Mouse (Mus musculus) layer of hippocampus, adult 2 months (tissue): Measurements from ENCODE around the gene Amer2. TPM values are rescaled to one million over a fixed set of nuclear protein-coding genes. Genes with fewer than 3 reads are reported as not detected.

Experiments
- DNase-seq, 2 experiments: peaks; one replicate each; pipeline ENCODE4 v3.0.0; 2022; ENCODE audit warnings: low spot score in 2 of 2
- H3K27ac ChIP-seq: fragments of 200-600 bp; 2 replicates; pipeline ENCODE4 v1.8.1; 2022
- H3K4me3 ChIP-seq: fragments of 200-600 bp; 2 replicates; pipeline ENCODE4 v1.8.1; 2022; ENCODE audit warnings: mild to moderate bottlenecking
- CTCF ChIP-seq: fragments of 200-600 bp; conservative IDR thresholded peaks from 2 replicates; pipeline ENCODE4 v1.8.1; 2022; ENCODE audit warnings: antibody characterized with exemption, mild to moderate bottlenecking, moderate library complexity
- total RNA-seq, 2 experiments: library from RNA; stranded (reverse); gene quantifications; 2 replicates each; pipeline ENCODE4 v1.2.3; 2021

Amer2 gene
- total RNA-seq, 2 experiments from 2014 or later = 47.7 to 49.2 TPM

GRCm38 (mm10) chr14:60435515-60435914 is 62.5 kb downstream of the Amer2 start:
- H3K4me3 ChIP-seq = no peak overlapping the region
- no peak for DNase-seq
- peak; percentile 75 for TF ChIP-seq CTCF
- H3K27ac ChIP-seq = no peak overlapping the region

GRCm38 (mm10) chr14:60436364-60436763 is 63.3 kb downstream of the Amer2 start:
- H3K4me3 ChIP-seq = no peak overlapping the region
- no peak for DNase-seq
- no peak for TF ChIP-seq CTCF
- H3K27ac ChIP-seq = no peak overlapping the region

Other genes with a start within 250 kb of the Amer2 start
- gene Atp8a2, start 176.1 kb upstream of the Amer2 start, total RNA-seq = 10 to 100 TPM; 45.3 to 46.9 TPM
- gene Nupl1, start 121.8 kb upstream of the Amer2 start, total RNA-seq = under 1 TPM in 1 of 2 experiments, not detected in 1; 0.23 TPM
- 10 to 100 TPM; 70.8 to 73.8 TPM for gene Gm49336, start 121.8 kb upstream of the Amer2 start, total RNA-seq
- 100 to 1,000 TPM; 103 to 105 TPM for gene Mtmr6, start 108.0 kb upstream of the Amer2 start, total RNA-seq